Mouse (Mus musculus) lung, embryonic 16.5 days (tissue): ENCODE measurements around the gene Hdlbp. TPM values are rescaled to one million over a fixed set of nuclear protein-coding genes. Genes with fewer than 3 reads are reported as not detected.
A peak's percentile ranks its signal among the peaks of the same experiment; 100 is the strongest.
"Not testable (repeated sequence)": the region's sequence is repeated elsewhere in the genome, so short reads cannot be mapped to it uniquely, and the experiment has no call there.

Experiments
- ATAC-seq: fragments of 200-750 bp; cut with Nextera tagmentation; 2 replicates; pipeline ENCODE4 v1.8.0; 2017; ENCODE audit warnings: low read depth, mild to moderate bottlenecking, moderate library complexity
- H3K27ac ChIP-seq: fragments of 300-500 bp; sonication (generic); 2 replicates; pipeline ENCODE4 v1.5.1; 2014; ENCODE audit warnings: mild to moderate bottlenecking, control low read depth, low read length
- H3K27me3 ChIP-seq: fragments of 300-500 bp; sonication (generic); 2 replicates; pipeline ENCODE4 v1.6.1; 2014; ENCODE audit warnings: low read depth, low read length, mixed read lengths; ENCODE audit not compliant: control insufficient read depth, insufficient read depth
- H3K36me3 ChIP-seq: fragments of 300-500 bp; sonication (generic); 2 replicates; pipeline ENCODE4 v1.6.1; 2014; ENCODE audit warnings: low read length; ENCODE audit not compliant: control insufficient read depth, insufficient read depth
- H3K4me1 ChIP-seq: fragments of 300-500 bp; sonication (generic); replicated peaks from 2 replicates; pipeline ENCODE4 v1.6.1; 2014; ENCODE audit warnings: low read length, mixed read lengths; ENCODE audit not compliant: control insufficient read depth, insufficient read depth
- H3K4me2 ChIP-seq: fragments of 300-500 bp; sonication (generic); 2 replicates; pipeline ENCODE4 v1.6.1; 2014; ENCODE audit warnings: low read depth, low read length, control low read depth
- H3K4me3 ChIP-seq: fragments of 300-500 bp; sonication (generic); 2 replicates; pipeline ENCODE4 v1.5.1; 2014; ENCODE audit warnings: mild to moderate bottlenecking, low read length, control low read depth
- H3K9ac ChIP-seq: fragments of 300-500 bp; sonication (generic); 2 replicates; pipeline ENCODE4 v1.6.1; 2014; ENCODE audit warnings: low read length, control low read depth
- H3K9me3 ChIP-seq: fragments of 300-500 bp; sonication (generic); 2 replicates; pipeline ENCODE4 v1.6.1; 2016; ENCODE audit warnings: low read length; ENCODE audit not compliant: control insufficient read depth
- WGBS: fragments of 180-500 bp; shearing (Covaris S2); extraction: QIAGEN DNeasy Blood & Tissue Kit; methylation state at CpG from one replicate; pipeline ENCODE4 v1.1.7; 2014; 5-methylcytosine and 5-hydroxymethylcytosine counted together
- polyA plus RNA-seq: library from polyadenylated mRNA; unstranded; fragments of >200 nt; fragmentation: Nextera tagmentation; extraction: Ambion mirVana; gene quantifications from 2 replicates; pipeline ENCODE4 v1.2.1, GENCODE M21; 2015

Hdlbp gene
- 160 and 172 TPM in 2 replicates for polyA plus RNA-seq

- peak; percentile 95 for ATAC-seq
- 0% methylated on average over 73 of the region's 74 CpGs for WGBS
- H3K9me3 ChIP-seq: no peaks in the 10 kb centered on the region
- H3K4me3 ChIP-seq: peak within 1 kb of the TSS; percentile 95
- H3K27ac ChIP-seq: peak within 1 kb of the TSS; percentile 88
- no peaks in the 10 kb centered on the region for H3K36me3 ChIP-seq
- no peaks in the 10 kb centered on the region for H3K27me3 ChIP-seq
- H3K4me1 ChIP-seq: peaks cover 7% of the 10 kb centered on the region
- H3K9ac ChIP-seq: peak within 1 kb of the TSS; percentile 89
- H3K4me2 ChIP-seq: peak within 1 kb of the TSS; percentile 81
Measured at GRCm38 (mm10) chr1:93478586-93479475, at the start of gene Hdlbp. TSS of gene Hdlbp (minus strand) at chr1:93478815.

- peak overlapping the region; percentile 54; the same call in 1 of the 2 replicates for H3K27ac ChIP-seq
- H3K4me3 ChIP-seq: no peak overlapping the region
- H3K4me2 ChIP-seq: no peak overlapping the region
- 45% methylated on average over 1 of the region's 1 CpGs for WGBS
- no peaks in the 10 kb centered on the region for H3K36me3 ChIP-seq
- H3K4me1 ChIP-seq: no peaks in the 10 kb centered on the region; the same call in 1 of the 2 replicates
- H3K27me3 ChIP-seq: no peaks in the 10 kb centered on the region
- H3K9me3 ChIP-seq: no peaks in the 10 kb centered on the region
- peak; percentile 89 for ATAC-seq
- H3K9ac ChIP-seq: no peak overlapping the region
Measured at GRCm38 (mm10) chr1:93522325-93522724, 43.7 kb upstream of the Hdlbp start.

- Histone ChIP-seq H3K27me3 (no peaks in the 10 kb centered on the region), H3K9ac (no peak overlapping the region), H3K27ac (no peak overlapping the region), H3K4me3 (no peak overlapping the region), H3K4me1 (no peaks in the 10 kb centered on the region; the same call in 1 of the 2 replicates), H3K36me3 (no peaks in the 10 kb centered on the region), H3K4me2 (no peak overlapping the region), H3K9me3 (no peaks in the 10 kb centered on the region)
- WGBS: 71% methylated on average over 2 of the region's 2 CpGs
- no peak for ATAC-seq
Measured at GRCm38 (mm10) chr1:93521491-93521890, 42.9 kb upstream of the Hdlbp start.

GRCm38 (mm10) chr1:93513221-93513620 is 34.6 kb upstream of the Hdlbp start:
- Histone ChIP-seq H3K27me3 (no peaks in the 10 kb centered on the region), H3K36me3 (no peaks in the 10 kb centered on the region; the same call in 1 of the 2 replicates), H3K9ac (no peak overlapping the region), H3K4me2 (no peak overlapping the region; the same call in 1 of the 2 replicates), H3K4me1 (peaks cover 12% of the 10 kb centered on the region), H3K4me3 (no peak overlapping the region), H3K9me3 (no peaks in the 10 kb centered on the region), H3K27ac (no peak overlapping the region)
- 71% methylated on average over 14 of the region's 14 CpGs for WGBS
- no peak for ATAC-seq

GRCm38 (mm10) chr1:93512351-93512690 is 33.7 kb upstream of the Hdlbp start:
- peaks cover 12% of the 10 kb centered on the region for H3K4me1 ChIP-seq
- H3K27me3 ChIP-seq: no peaks in the 10 kb centered on the region
- peak; percentile 46 for ATAC-seq
- H3K9me3 ChIP-seq: no peaks in the 10 kb centered on the region
- H3K9ac ChIP-seq: peak overlapping the region; percentile 80
- peak overlapping the region; percentile 84 for H3K4me3 ChIP-seq
- 1% methylated on average over 15 of the region's 15 CpGs for WGBS
- peaks cover 3% of the 10 kb centered on the region; the same call in 1 of the 2 replicates for H3K36me3 ChIP-seq
- peak overlapping the region; percentile 87 for H3K4me2 ChIP-seq
- H3K27ac ChIP-seq: peak overlapping the region; percentile 74

- Histone ChIP-seq H3K27me3 (no peaks in the 10 kb centered on the region), H3K4me1 (peaks cover 12% of the 10 kb centered on the region), H3K9ac (peak within 1 kb of the TSS; percentile 80), H3K36me3 (peaks cover 5% of the 10 kb centered on the region; the same call in 1 of the 2 replicates), H3K27ac (peak within 1 kb of the TSS; percentile 92), H3K4me3 (peak within 1 kb of the TSS; percentile 84), H3K9me3 (no peaks in the 10 kb centered on the region), H3K4me2 (peak within 1 kb of the TSS; percentile 87)
- under 1% methylated on average over 61 of the region's 71 CpGs for WGBS
- ATAC-seq: peak; percentile 99
Measured at GRCm38 (mm10) chr1:93511585-93512350, 33.2 kb upstream of the Hdlbp start, which contains the start of gene Farp2. TSS of gene Farp2 (plus strand) at chr1:93512079.

- H3K27me3 ChIP-seq, H3K27ac ChIP-seq, H3K9me3 ChIP-seq, H3K4me2 ChIP-seq, H3K4me3 ChIP-seq, ATAC-seq, H3K9ac ChIP-seq: not testable (repeated sequence)
- Histone ChIP-seq H3K36me3 (peaks cover 16% of the 10 kb centered on the region), H3K4me1 (peaks cover 12% of the 10 kb centered on the region)
- WGBS: 41% methylated on average over 1 of the region's 1 CpGs
Measured at GRCm38 (mm10) chr1:93508576-93508975, 30.0 kb upstream of the Hdlbp start.

GRCm38 (mm10) chr1:93506944-93507676 is 28.5 kb upstream of the Hdlbp start:
- Histone ChIP-seq H3K4me3 (no peak overlapping the region), H3K36me3 (peaks cover 20% of the 10 kb centered on the region), H3K4me2 (no peak overlapping the region), H3K27ac (no peak overlapping the region), H3K27me3 (no peaks in the 10 kb centered on the region), H3K4me1 (peaks cover 7% of the 10 kb centered on the region), H3K9me3 (no peaks in the 10 kb centered on the region), H3K9ac (no peak overlapping the region)
- WGBS: 48% methylated on average over 10 of the region's 10 CpGs
- no peak for ATAC-seq
